Mouse (Mus musculus): ENCODE data around the gene Pnldc1. TPM values are rescaled to one million over a fixed set of nuclear protein-coding genes. Genes with fewer than 3 reads are reported as not detected.
"Not testable (repeated sequence)": the region's sequence is repeated elsewhere in the genome, so short reads cannot be mapped to it uniquely, and the experiment has no call there.

Pnldc1 gene
- polyA plus RNA-seq, 1 experiment from 2014 or later = 0.75 TPM

GRCm38 (mm10) chr17:12940151-12940805 lies 30.2 kb upstream of the Pnldc1 start, which contains the start of gene Acat3:
TSS of gene Acat3 (minus strand) at chr17:12940600.
- Histone ChIP-seq H3K4me2 (replicated peaks; ENCODE audit: low read depth, low read length) (peak within 1 kb of the TSS; percentile 47), H3K27me3 (replicated peaks; ENCODE audit: insufficient read depth, low read length) (no peaks in the 10 kb centered on the region), H3K9me3 (ENCODE audit: low read length) (no peaks in the 10 kb centered on the region), H3K4me1 (ENCODE audit: insufficient read depth, low read depth, low read length) (no peaks in the 10 kb centered on the region), H3K36me3 (ENCODE audit: insufficient read depth, low read length) (0 out of 2 replicates have a peak, but pooled peaks cover 6% of the 10 kb centered on the region), H3K27ac (ENCODE audit: low read length) (no peak within 1 kb of the TSS), H3K9ac (replicated peaks; ENCODE audit: low read depth) (no peak within 1 kb of the TSS), H3K4me3 (ENCODE audit: low read depth, low read length) (peak within 1 kb of the TSS; percentile 27; the same call in 1 of the 2 replicates)
- WGBS = 9% methylated on average over 26 of the region's 27 CpGs
- ATAC-seq = peak; percentile 77
- no peak for TF ChIP-seq CTCF (IDR thresholded peaks at IDR 0.05)
- TF ChIP-seq EP300 (IDR thresholded peaks at IDR 0.05) = no peak
- DNase-seq (ENCODE audit: low spot score) = peak; percentile 28

- H3K4me2 ChIP-seq (replicated peaks; ENCODE audit: low read depth, low read length) = peak overlapping the region; percentile 47
- not testable (repeated sequence) for H3K9me3 ChIP-seq (ENCODE audit: low read length); H3K4me3 ChIP-seq (ENCODE audit: low read depth, low read length); H3K27me3 ChIP-seq (replicated peaks; ENCODE audit: insufficient read depth, low read length); H3K27ac ChIP-seq (ENCODE audit: low read length); H3K36me3 ChIP-seq (ENCODE audit: insufficient read depth, low read length); H3K4me1 ChIP-seq (ENCODE audit: insufficient read depth, low read depth, low read length); H3K9ac ChIP-seq (replicated peaks; ENCODE audit: low read depth); DNase-seq (ENCODE audit: low spot score)
- 32% methylated on average over 2 of the region's 12 CpGs for WGBS
- ATAC-seq = 0 out of 2 replicates have a peak, but pooled peaks have one; percentile 4
These were observed 29.5 kb upstream of the Pnldc1 start for GRCm38 (mm10) chr17:12939377-12940148.

- Histone ChIP-seq H3K27ac (ENCODE audit: low read length) (no peak overlapping the region), H3K9ac (replicated peaks; ENCODE audit: low read depth) (no peak overlapping the region), H3K4me2 (replicated peaks; ENCODE audit: low read depth, low read length) (no peak overlapping the region), H3K27me3 (replicated peaks; ENCODE audit: insufficient read depth, low read length) (no peaks in the 10 kb centered on the region), H3K4me1 (ENCODE audit: insufficient read depth, low read depth, low read length) (no peaks in the 10 kb centered on the region), H3K36me3 (ENCODE audit: insufficient read depth, low read length) (no peaks in the 10 kb centered on the region), H3K4me3 (ENCODE audit: low read depth, low read length) (no peak overlapping the region), H3K9me3 (ENCODE audit: low read length) (no peaks in the 10 kb centered on the region)
- DNase-seq (ENCODE audit: low spot score) (no peak), ATAC-seq (no peak)
- TF ChIP-seq CTCF (IDR thresholded peaks at IDR 0.05) (no peak), EP300 (IDR thresholded peaks at IDR 0.05) (no peak)
- 60% methylated on average over 2 of the region's 2 CpGs for WGBS
These were observed 28.0 kb upstream of the Pnldc1 start for GRCm38 (mm10) chr17:12938077-12938476.

GRCm38 (mm10) chr17:12937412-12937970 lies 27.5 kb upstream of the Pnldc1 start:
- Histone ChIP-seq H3K4me3 (ENCODE audit: low read depth, low read length) (no peak overlapping the region), H3K4me1 (ENCODE audit: insufficient read depth, low read depth, low read length) (no peaks in the 10 kb centered on the region), H3K27me3 (replicated peaks; ENCODE audit: insufficient read depth, low read length) (no peaks in the 10 kb centered on the region), H3K4me2 (replicated peaks; ENCODE audit: low read depth, low read length) (no peak overlapping the region), H3K9me3 (ENCODE audit: low read length) (no peaks in the 10 kb centered on the region), H3K27ac (ENCODE audit: low read length) (no peak overlapping the region), H3K9ac (replicated peaks; ENCODE audit: low read depth) (no peak overlapping the region), H3K36me3 (ENCODE audit: insufficient read depth, low read length) (no peaks in the 10 kb centered on the region)
- DNase-seq (ENCODE audit: low spot score) (peak; percentile 5), ATAC-seq (peak; percentile 21; the same call in 1 of the 2 replicates)
- TF ChIP-seq EP300 (IDR thresholded peaks at IDR 0.05) = no peak
- TF ChIP-seq CTCF (IDR thresholded peaks at IDR 0.05) = no peak
- WGBS = 62% methylated on average over 2 of the region's 2 CpGs

GRCm38 (mm10) chr17:12935719-12936118 lies 25.7 kb upstream of the Pnldc1 start:
- no peak for DNase-seq (ENCODE audit: low spot score)
- Histone ChIP-seq H3K27ac (ENCODE audit: low read length) (no peak overlapping the region), H3K4me1 (ENCODE audit: insufficient read depth, low read depth, low read length) (no peaks in the 10 kb centered on the region), H3K27me3 (replicated peaks; ENCODE audit: insufficient read depth, low read length) (no peaks in the 10 kb centered on the region), H3K4me2 (replicated peaks; ENCODE audit: low read depth, low read length) (no peak overlapping the region), H3K4me3 (ENCODE audit: low read depth, low read length) (no peak overlapping the region), H3K36me3 (ENCODE audit: insufficient read depth, low read length) (no peaks in the 10 kb centered on the region), H3K9me3 (ENCODE audit: low read length) (no peaks in the 10 kb centered on the region), H3K9ac (replicated peaks; ENCODE audit: low read depth) (no peak overlapping the region)
- ATAC-seq = no peak
- 57% methylated on average over 4 of the region's 4 CpGs for WGBS
- TF ChIP-seq CTCF (IDR thresholded peaks at IDR 0.05) = no peak
- TF ChIP-seq EP300 (IDR thresholded peaks at IDR 0.05) = no peak

GRCm38 (mm10) chr17:12931576-12931975 lies 21.5 kb upstream of the Pnldc1 start:
- H3K4me3 ChIP-seq (ENCODE audit: low read depth, low read length); H3K9ac ChIP-seq (replicated peaks; ENCODE audit: low read depth); H3K27me3 ChIP-seq (replicated peaks; ENCODE audit: insufficient read depth, low read length); H3K4me2 ChIP-seq (replicated peaks; ENCODE audit: low read depth, low read length); ATAC-seq; DNase-seq (ENCODE audit: low spot score); H3K9me3 ChIP-seq (ENCODE audit: low read length); H3K4me1 ChIP-seq (ENCODE audit: insufficient read depth, low read depth, low read length); H3K27ac ChIP-seq (ENCODE audit: low read length); H3K36me3 ChIP-seq (ENCODE audit: insufficient read depth, low read length): not testable (repeated sequence)
- 81% methylated on average over 5 of the region's 5 CpGs for WGBS
